Mouse (Mus musculus): Measurements from ENCODE around the gene Pcolce2.

GRCm38 (mm10) chr9:95613426-95614127 lies 23.8 kb upstream of the Pcolce2 start:
- TF ChIP-seq GATA1 (IDR thresholded peaks at IDR 0.05; ENCODE audit: low read length) (no peak), TAL1 (IDR thresholded peaks at IDR 0.05; ENCODE audit: low read length) (no peak)

Measured in erythroblast, embryonic 14.5 days (primary cell).